Mouse (Mus musculus) C2C12 (cell line): Measurements from ENCODE around the gene Gm28036.

ENCODE experiments used
- CEBPB ChIP-seq: IDR thresholded peaks from one replicate; pipeline ENCODE4 v1.6.1; 2011; ENCODE audit warnings: low read depth, mild to moderate bottlenecking, control low read depth, moderate library complexity
- CTCF ChIP-seq: IDR thresholded peaks from one replicate; pipeline ENCODE4 v1.5.1; 2011; ENCODE audit not compliant: control insufficient read depth, insufficient read depth, insufficient read length
- MAX ChIP-seq: IDR thresholded peaks from one replicate; pipeline ENCODE4 v1.6.1; 2011; ENCODE audit warnings: mild to moderate bottlenecking, control low read depth
- USF1 ChIP-seq: IDR thresholded peaks from one replicate; pipeline ENCODE4 v1.6.1; 2011; ENCODE audit warnings: low read depth, mild to moderate bottlenecking, control low read depth, moderate library complexity

DNA sequence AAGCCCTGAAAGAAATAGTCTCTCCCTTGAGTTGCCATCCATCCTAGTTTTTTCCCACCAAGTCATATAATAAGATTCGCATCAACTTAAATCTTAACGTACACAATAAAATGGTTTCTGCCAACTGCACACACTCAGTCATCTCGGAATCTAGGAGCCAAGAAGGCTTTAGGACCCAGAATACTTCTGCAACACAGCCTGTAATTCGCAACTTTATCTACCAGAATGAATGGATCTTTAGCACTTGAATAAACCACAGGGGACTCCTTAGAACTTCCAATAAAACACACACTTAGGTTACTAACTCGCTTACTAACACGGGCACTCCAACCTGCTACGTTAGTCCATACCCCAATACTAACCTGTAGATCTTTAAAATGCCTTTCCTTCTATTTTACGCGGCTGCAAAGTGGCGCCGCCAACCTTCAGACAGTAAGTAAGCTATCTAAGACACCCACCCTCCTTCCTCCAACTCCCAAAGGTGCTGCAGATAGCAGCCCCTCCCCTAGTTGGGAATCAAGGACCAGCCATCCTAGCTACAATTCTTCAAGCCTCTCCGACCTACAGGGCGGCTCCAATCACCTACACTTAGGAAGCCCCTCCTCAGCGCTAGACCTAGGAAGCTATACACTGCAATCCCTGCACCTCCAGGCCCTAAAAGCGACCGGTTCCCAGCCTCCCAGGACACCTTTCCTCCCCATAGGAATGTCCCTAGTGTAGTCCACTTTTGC is 16.1 kb downstream of the Gm28036 start:
- no peak for TF ChIP-seq CTCF
- TF ChIP-seq CEBPB: no peak
- no peak for TF ChIP-seq USF1
- no peak for TF ChIP-seq MAX
